Mouse (Mus musculus): ENCODE results near the gene Tubd1. TPM values are rescaled to one million over a fixed set of nuclear protein-coding genes. Genes with fewer than 3 reads are reported as not detected.

Gene Tubd1
- total RNA-seq, 2 experiments from 2014 or later, result 5.2 to 6.0 TPM

GRCm38 (mm10) chr11:86596976-86597375, 52.2 kb downstream of the Tubd1 start:
- DNase-seq (ENCODE audit: low spot score in 2 of 2), result no peak

- DNase-seq (ENCODE audit: low spot score in 2 of 2), result no peak
Observed at GRCm38 (mm10) chr11:86598154-86598553, 53.4 kb downstream of the Tubd1 start.

- no peak for DNase-seq (ENCODE audit: low spot score in 2 of 2)
Observed at GRCm38 (mm10) chr11:86598572-86598971, 53.8 kb downstream of the Tubd1 start.

DNA sequence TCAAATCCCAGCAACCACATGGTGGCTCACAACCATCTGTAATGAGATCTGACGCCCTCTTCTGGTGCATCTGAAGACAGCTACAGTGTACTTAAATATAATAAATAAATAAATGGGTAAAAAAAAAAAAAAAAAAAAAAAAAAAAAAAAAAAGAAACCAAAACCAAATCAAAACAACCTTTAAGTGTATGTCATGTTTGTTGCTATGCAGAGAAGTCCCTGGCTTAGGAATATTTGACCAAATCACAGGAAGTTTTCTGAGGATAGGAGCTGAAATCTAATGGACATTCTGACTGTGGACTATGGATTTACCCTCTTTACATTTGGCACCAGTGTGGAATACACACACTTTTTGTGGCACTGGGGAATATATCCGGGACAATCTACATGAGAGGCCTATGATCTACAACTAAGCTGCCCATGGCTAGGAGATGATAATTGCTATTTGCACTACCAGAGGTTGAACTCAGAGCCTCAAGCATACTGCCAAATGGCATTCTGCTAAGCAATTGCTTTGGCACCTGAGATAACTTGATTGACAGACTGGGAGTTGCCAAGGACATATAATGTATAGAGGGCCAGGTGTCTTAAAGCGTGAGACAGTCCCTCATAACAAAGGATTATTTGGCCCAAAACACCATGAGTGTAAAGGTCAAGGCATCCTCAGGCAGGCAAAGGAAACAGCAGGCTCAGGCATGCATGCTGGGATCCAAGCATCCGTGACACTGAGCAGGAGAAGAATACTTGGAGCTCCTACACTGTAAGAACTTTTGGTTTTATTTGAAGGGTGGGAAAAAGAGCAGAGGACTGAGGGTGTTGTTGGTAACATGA, 54.8 kb downstream of the Tubd1 start:
- DNase-seq (ENCODE audit: low spot score in 2 of 2), result no peak

DNA sequence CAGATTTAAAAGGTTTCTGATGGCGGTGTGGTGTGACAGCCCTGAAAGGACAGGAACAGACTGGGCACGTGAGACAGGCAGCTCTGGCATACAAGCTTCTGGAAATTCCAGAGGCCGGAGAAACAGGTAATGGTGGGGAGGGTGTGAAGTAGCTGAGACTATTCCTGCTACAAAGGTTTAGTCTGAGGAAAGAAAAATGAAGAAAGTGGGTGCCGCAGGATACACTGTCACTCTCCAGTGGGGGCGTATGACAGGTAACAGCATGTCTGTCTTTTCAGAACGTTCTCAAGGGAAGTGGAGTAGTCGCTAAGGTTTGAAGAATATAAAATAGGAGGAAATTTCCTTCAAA, 55.4 kb downstream of the Tubd1 start:
- DNase-seq (ENCODE audit: low spot score in 2 of 2), result no peak

- DNase-seq (ENCODE audit: low spot score in 2 of 2), result no peak
Observed at GRCm38 (mm10) chr11:86602116-86602515, 57.3 kb downstream of the Tubd1 start.

GRCm38 (mm10) chr11:86603719-86604118, 58.9 kb downstream of the Tubd1 start:
- DNase-seq (ENCODE audit: low spot score in 2 of 2), result no peak

DNA sequence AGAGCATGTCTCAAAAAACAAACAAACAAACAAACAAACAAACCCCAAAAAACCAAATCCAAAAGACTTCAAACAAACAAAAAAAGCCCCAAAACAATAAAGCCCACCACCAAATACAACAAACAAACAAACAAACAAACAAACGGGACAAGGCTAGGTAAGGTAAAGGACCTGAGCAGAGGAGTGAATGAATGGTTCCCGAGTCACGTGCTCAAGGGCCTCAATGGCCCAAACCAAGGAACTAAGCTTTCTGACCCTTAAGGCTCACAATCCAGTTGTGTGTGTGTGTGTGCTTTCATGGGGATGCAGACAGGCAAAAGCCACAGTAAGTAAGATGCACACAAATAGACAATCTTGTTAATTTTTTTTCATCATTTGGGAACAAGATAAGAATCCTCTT, 59.5 kb downstream of the Tubd1 start:
- no peak for DNase-seq (ENCODE audit: low spot score in 2 of 2)

DNA sequence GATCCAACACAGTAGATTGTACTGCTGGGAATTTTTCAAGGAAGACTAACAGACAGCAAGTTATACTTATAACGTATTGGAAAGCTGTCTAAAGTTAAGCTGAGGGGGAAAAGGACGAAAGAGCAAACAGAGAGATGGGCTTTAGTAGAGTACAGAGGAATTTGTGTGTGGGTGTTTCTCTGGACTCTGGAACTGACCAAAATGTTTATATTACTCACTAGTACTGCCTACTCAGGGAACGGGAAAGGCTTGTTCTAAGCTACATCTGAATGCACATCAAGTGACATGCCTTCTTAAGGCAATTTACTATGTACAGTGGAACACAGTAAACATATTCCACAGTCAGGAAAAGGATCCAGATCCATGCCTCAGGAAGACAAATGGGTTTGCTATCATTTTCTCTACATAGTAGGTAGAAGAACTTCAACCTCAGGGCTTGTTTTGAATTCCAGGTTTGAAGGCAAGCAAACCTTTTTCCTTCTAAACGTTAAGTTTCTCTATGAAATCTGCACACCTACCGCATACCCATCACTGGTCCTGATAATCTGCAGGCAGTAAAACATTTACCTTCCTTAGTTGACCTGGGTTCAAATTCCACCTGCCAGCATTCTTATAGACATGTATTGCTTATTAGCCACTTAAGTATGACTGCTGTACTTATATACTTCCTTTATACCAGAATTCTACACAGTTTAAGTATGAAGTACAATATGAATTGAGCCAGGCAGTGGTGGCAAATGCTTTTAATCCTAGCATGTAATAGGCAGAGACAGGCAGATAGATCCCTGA, 60.1 kb downstream of the Tubd1 start:
- DNase-seq (ENCODE audit: low spot score in 2 of 2), result no peak

DNA sequence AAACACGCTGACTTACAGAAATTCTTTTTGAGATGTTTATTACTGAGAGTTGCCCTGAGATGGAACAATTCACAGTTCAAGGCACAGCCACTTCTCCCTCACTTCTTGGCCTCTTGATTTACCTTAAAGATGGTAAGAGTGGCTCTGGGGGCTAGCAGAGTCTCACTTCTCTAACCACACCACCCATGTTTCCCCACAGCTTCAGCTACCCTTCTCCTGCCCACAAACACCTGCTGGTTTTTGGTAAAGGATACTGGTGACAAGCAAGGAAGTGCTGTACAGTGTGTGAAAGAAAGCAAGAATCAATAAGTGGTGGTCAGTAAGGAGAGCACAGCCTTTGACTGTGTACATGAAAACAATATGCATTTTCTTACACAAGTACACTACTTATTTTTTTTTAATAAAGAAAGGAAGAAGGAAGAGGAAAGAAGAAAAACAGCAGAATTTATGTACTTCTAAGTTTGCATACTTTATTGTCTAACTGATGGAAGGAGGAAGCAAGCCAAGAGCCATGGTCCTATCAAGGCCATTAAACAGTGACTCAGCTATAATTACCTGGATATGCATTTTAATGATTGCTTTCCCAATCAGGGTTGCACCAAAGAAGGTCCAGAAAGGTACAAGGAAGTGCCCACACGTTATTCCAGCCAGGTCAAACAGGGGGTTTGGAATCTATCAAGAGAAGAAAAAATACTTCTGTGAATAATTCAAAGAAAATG, 62.0 kb downstream of the Tubd1 start:
- no peak for DNase-seq (ENCODE audit: low spot score in 2 of 2)

GRCm38 (mm10) chr11:86607808-86608350, 63.1 kb downstream of the Tubd1 start:
- DNase-seq (ENCODE audit: low spot score in 2 of 2), result no peak

DNA sequence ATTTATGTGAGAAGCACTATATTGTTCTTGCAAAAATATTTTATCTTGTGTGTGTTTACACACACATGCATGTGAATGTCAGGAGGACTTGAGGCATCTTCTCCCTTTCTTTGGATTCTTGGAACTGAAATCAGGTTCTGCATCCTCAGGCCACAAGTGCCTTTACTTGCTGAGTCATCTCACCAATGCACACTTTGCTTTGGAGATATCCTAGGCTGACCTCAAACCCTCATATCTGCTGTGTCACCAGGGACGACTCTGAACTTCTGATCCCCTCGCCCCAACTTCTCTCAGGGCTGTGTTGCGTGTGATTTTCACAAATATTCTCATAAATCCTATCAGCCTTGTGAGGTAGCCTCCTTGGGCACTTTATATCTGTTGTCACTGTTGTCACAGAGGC, 65.4 kb downstream of the Tubd1 start:
- no peak for DNase-seq (ENCODE audit: low spot score in 2 of 2)

DNA sequence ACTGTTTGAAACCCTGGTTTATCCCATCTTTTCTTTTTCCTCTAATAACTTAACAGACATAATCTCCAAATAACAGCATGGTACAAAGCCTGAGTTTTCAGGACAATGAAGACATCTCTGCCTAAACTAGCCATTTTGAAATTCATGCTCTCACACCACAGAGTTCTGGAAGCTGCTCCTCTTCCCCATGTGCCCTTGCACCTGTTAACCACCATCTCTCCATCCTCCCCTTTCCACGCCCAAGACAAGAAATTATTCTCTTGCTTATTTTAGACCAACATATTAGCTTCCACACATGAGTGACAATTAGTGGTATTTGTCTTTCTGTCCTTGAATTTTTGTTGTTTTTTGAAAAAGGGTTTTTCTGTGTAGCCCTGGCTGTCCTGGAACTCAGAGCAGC, 67.2 kb downstream of the Tubd1 start:
- no peak for DNase-seq (ENCODE audit: low spot score in 2 of 2)

- DNase-seq (ENCODE audit: low spot score in 2 of 2), result no peak
Observed at GRCm38 (mm10) chr11:86614056-86614530, 69.3 kb downstream of the Tubd1 start.

DNA sequence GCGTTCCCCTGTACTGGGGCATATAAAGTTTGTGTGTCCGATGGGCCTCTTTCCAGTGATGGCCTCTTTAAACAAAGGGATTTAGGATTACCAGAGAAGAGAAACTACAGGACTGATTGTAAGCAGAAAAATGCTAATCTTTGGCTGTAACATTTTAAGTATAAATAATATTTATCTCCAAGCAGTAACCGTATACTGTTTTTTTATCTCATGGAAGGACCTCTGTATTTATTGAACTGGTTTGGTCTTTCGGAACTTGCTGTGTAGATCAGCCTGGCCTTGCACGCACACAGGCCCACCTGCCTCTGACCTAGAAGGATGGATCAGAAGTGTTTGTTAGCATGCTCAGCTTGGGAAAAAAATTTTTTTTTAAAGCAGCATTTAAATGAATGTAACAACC, 69.8 kb downstream of the Tubd1 start:
- no peak for DNase-seq (ENCODE audit: low spot score in 2 of 2)

Small RNA genes within 50 kb of the gene (microRNA-seq; reads per million reads assigned to microRNA genes)
- 1,895 to 2,169 reads per million in 2 experiments for gene Mir21a

Other genes starting within 250 kb of the Tubd1 start
- gene Med13, start 187.4 kb upstream of the Tubd1 start, total RNA-seq (2021), result 10 to 100 TPM; 52.3 to 52.4 TPM
- gene Rnft1, start 60.3 kb upstream of the Tubd1 start, total RNA-seq (2021), result 10 to 100 TPM; 29.2 to 29.3 TPM
- 10 to 100 TPM; 33.1 to 37.3 TPM for gene Rps6kb1, start 186 bp upstream of the Tubd1 start, total RNA-seq (2021)
- 100 to 1,000 TPM; 111 to 116 TPM for gene Vmp1, start 138.8 kb downstream of the Tubd1 start, total RNA-seq (2021)
- gene Ptrh2, start 139.0 kb downstream of the Tubd1 start, total RNA-seq (2021), result 10 to 100 TPM in 1 of 2 experiments, 1 to 10 TPM in 1; 10.0 to 10.9 TPM
- gene Cltc, start 212.6 kb downstream of the Tubd1 start, total RNA-seq (2021), result 100 to 1,000 TPM; 434 to 477 TPM

All from layer of hippocampus, adult 18-20 months (tissue).